Mouse (Mus musculus): ENCODE results near the gene Elmo1.

Elmo1 gene

DNA sequence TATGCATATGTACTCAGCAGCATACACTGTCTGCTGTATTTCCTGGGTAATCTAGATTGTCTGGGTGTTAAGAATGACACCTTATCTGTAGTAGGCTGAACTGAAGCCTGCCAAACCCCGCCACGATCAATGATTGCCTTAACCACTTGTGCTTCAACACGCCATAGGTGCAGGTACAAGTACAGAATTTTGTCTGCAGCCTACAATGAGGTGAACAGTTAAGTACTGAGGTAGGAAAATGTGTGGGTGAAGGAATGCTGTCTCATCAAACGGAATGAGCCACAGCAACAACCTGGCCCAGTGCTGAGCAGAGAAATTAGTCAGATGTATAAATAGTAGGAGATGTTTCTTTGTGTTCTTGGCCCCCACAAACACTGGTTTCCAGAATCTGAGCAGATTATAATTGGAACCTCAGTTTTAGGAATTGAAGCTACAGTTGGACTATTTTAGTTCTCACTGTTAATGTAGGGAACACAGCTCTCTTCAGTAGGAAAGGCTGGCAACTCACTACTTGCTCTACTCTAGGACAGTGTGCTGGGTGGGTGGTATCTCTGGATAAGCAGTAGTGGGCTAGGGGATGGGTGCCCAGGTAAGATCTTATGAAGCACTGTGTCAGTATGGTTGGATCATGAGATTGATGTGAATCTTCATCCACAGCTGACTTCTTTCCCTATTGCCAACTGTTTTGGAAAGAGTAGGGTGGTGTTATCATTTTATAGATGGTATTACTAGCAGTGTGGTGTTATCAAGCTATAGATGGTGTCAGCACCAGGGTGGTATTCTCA is 4.7 kb downstream of the Elmo1 start:
- DNase-seq (ENCODE audit: low spot score in 2 of 2): peak in 1 of 2 experiments; percentile 36

DNA sequence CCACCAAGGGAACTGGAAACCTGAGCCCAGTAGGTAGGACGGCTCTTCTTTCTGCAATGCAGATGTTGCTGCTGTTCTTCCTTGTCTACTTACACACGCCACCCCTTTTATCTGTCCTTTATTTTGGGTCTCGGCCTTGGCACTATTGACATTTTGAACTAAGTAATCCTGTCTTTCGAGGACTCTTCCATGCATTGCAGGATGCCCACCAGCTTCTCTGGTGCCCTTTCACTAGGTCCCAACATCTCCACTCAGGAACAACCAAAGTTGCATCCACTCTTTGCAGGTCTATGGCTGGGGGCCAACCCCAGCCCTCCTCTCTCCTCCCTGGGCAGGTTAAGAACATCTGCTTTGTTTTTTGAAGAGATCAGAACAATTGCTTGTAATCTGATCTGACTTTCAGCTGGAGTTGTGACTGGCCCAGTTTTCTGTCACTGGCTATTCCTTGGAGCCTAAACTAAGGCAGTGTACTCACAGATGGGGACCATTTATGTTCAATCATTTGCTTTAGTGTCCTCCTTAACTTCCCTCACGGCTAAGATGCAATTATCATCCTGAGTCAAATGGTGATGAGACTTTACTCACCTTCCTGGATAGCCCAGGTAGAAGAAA is 6.7 kb downstream of the Elmo1 start:
- DNase-seq (ENCODE audit: low spot score in 2 of 2): no peak

DNA sequence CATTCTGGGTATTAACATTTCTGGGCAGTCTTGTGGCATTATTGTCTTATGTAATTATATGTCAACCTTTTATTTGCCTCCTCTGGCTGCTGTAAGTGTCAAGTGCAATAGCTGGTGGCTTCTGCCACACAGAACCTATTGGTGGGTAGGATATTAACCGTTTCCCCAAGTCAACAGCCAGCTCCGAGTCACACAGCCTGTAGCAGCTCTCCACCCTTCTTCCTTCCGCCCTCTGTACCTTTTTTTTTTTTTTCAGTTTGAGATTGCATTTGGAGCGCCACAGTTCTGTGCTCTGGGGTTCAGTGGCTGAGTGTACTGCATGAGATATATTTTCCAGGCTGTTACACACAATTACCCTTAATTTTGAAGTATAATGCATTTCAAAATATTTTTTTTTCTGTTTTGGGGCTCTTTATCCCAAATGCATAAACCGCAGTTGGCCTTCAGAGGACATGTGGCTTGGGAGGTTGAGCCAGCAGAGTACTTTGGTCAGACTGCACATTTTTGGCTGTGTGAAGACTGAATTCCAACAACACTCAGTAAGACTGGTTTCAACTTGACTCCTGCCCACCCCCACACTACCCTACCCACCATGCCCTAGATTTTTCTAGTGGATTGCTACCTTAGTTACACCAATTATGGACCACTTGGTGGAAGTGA is 7.7 kb downstream of the Elmo1 start:
- DNase-seq (ENCODE audit: low spot score in 2 of 2): no peak

DNA sequence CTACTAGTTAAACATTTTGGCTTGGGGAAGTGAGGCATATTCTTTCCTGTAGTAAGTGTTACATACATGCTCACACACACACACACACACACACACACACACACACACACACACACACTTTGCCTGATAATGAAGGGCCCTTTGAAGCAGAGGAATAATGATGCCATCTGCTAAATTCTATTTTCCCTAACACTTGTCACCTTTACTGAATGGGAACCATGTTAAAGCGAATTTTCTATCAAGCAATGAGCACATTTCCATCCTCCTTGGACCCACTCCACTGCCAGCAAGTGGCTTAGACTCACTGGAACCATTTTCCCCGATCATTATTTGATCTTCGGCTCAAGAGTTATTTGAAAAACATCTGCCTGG is 8.2 kb downstream of the Elmo1 start:
- DNase-seq (ENCODE audit: low spot score in 2 of 2): no peak

DNA sequence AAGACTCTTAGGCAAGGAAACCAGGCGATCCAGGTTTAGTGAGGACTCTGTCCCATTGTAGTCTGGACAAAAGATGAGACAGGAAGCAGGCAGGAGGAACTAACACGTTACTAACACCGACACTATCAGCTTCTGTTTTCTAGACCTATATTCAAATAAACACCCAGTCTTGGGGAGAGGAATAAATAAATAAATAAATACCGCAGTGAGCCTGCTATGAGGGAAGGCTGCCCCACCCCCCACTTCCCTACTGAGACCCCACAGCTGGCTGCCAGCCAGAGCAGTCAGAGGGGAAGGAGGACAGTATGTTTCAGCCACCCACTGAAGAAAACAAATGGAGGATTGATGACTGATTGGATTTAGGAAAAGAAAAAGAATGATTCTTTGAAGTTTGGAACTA is 9.2 kb downstream of the Elmo1 start:
- no peak for DNase-seq (ENCODE audit: low spot score in 2 of 2)

DNA sequence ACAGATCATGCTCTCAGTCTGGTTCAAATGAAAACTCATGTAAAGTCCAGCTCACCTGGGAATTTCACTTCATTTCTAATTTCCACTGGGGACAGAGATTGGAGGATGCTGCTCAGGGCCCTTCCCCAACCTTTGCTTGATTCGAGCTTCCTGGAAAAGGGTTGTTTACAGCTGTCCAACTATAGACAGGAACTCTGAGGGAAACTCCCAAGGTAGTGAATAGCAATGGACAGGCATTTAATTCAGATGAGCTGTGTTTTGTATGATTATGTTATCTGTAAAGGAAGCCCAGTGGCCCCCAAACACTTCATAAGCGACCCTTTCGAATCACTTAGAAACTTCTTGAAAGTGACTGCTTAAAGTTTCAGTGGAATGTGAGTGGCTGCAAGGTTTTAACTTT is 10.0 kb downstream of the Elmo1 start:
- no peak for DNase-seq (ENCODE audit: low spot score in 2 of 2)

DNA sequence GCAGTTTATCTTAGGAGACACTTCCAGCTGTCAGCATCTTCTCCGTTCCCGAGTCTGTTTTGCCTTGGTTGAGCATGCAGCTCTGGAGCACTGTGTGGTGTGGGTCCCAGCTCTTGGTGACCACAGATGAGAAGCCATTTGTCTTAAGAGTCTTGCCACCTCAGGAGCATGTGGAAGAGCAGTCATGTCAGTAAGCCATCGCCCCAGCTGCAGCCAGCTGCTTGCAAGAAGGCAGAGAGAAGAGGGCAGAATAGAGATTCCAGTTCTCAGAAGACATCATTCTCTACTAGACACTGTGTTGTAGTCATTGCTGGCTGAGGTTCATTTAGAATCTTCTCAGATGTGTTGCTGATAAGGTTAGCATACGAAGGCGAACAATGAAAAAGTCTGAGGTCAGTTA is 11.3 kb downstream of the Elmo1 start:
- DNase-seq (ENCODE audit: low spot score in 2 of 2): no peak

DNA sequence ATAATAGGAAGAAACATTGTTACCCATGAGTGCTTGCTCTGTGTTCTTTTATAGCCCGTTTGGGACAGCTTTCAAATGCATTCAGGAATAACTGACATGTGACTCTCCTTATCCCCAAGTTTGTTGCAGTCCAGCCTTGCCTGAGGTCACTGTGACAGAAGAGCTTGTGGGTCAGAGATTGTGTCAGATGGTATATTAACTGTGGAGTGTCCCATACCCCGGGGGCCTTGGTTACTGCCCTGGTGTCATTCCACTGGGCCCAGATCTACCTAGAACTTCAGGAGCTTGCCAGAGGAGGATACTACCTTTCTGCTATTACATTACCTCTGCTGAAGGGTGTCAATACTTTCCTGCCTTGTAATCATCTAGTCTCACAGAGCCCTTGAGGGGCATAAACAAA is 14.4 kb downstream of the Elmo1 start:
- no peak for DNase-seq (ENCODE audit: low spot score in 2 of 2)

DNA sequence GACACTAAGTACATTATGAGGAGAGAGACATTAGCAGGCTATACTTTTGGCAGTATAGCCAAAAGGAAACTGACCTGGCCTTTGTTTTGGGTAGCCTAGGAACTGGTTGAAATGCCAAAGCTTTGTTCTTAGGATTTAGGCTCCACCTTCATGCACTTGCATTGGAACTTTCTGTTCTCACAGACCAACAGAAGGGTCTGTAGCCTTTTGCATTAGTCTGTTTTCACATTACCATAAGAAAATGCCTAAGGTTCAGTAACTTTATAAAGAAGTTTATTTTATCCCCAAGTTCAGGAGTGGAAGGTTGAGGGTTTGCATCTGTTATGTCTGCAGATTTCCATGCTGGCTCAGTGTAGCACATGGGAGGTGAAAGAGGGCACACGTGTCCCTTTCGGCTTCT is 15.6 kb downstream of the Elmo1 start:
- DNase-seq (ENCODE audit: low spot score in 2 of 2): no peak

DNA sequence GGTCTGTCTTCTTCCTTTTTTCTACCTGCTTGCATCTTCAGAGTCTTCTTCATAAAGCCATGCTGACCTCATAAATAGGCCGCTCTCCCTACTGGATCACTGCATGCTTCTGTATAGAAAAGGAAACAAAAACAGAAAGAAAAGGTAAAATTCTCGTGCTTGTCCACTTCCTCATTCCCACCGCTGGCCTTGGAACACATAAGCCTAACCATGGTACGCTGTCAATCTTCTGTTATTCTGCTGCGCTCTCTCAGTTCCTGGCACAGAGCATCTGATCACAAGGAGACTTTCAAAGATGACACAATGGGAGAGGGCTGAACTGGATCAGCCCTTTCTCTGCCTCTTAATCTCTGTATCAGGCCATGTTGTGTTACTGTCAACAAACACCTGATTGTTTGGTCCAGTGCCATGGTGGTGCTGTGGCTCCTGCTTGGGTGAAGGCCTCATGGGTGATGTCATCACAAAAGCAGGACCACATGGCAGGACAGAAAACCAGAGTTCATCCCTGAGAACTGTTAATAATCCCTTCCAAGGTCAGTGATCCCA is 17.6 kb downstream of the Elmo1 start:
- no peak for DNase-seq (ENCODE audit: low spot score in 2 of 2)

DNA sequence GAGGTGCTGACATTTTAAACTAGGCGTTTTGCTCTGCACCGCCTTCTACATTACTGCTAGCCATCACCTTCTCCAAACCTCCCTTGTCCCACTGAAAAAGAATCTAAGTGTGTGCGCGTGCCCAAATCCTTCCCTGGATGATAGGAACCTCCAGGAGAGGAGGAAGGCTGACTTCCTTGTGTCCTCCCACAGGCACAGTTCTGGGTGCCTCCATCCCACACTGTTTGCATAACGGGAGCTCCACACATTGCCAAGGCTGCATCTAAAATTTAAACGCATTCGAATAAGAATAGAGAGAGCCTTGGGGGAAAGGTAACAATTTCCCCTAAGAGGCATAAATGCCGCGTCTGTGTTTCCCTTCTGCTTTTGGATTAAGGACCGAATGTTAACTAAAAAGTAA is 18.6 kb downstream of the Elmo1 start:
- DNase-seq (ENCODE audit: low spot score in 2 of 2): peak in 1 of 2 experiments; percentile 58

DNA sequence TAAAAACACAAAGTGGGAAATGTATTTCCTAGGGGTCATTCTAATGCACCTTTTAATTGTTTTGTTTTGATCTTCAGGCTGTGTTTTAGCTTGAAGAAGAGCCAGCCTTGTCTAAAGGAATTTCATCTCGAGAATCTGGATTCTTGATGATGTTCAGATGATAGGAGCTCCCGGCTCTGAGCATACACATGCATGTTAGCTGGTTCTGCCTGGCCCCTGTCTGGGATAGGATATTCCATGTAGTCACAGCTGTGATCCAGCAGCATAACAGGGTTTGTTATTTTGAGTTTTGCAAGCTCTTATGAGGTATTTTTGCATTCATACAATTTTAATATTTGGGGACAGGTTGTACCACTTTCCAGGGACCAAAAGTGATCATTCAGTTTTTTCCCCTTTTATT is 19.1 kb downstream of the Elmo1 start:
- DNase-seq (ENCODE audit: low spot score in 2 of 2): no peak

DNA sequence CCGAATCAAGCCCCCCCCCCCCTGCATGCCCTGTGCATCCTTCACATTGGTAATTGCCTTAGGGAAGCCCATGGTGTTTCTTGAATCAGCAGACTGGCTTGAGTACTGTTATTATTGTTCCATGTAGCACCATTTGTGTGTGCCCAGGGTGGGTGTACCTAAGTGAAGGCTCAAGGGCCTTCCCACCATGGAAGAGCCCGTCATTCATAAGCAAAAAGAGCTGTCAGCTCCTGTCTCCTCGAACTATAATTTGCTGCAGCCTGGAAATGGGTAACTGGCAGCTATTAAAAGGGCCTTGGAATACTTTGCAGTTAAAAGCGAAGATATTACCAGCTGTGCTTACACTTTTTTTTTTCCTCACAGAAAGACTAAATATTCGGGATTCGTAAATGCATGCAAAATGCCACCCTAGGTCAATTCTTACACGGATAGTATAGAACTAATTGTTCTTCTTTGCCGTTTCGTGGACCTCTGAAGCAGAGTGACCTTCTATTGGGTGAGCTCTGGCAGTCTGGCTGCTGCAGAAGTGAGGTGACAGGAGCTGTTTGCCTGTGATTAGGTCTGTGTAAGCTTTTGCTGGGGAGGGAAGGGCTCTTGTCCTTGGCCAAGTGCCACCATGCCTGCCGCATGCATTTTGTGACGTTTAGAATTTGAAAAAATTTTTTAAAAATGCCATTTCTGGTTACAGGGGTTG is 19.7 kb downstream of the Elmo1 start:
- DNase-seq (ENCODE audit: low spot score in 2 of 2): no peak

DNA sequence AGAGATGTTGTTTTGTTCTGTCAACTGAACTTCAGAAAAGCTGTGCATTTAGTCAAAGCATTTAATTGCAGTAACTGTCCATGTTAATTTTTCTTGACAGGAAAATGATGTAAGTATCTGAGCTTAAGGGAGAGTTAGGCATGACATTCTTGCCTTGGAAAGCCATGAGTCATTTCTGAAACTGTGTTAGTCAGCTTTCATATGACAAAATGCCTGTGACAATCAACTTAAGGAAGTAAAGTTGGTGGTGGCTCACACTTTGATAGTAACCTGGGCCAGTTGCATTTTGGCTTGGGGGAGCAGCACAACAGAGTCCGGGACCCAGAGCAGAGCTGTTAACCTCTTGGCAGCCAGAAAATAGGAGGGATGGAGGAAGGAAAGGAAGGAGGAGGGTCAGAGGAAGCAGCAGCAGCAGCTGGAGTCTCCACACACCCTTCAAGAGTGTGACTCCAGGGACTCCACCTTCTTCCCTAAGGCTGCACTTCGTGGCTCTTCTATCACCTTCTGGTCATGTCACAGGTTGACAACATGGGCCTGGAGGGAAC is 20.9 kb downstream of the Elmo1 start:
- no peak for DNase-seq (ENCODE audit: low spot score in 2 of 2)

DNA sequence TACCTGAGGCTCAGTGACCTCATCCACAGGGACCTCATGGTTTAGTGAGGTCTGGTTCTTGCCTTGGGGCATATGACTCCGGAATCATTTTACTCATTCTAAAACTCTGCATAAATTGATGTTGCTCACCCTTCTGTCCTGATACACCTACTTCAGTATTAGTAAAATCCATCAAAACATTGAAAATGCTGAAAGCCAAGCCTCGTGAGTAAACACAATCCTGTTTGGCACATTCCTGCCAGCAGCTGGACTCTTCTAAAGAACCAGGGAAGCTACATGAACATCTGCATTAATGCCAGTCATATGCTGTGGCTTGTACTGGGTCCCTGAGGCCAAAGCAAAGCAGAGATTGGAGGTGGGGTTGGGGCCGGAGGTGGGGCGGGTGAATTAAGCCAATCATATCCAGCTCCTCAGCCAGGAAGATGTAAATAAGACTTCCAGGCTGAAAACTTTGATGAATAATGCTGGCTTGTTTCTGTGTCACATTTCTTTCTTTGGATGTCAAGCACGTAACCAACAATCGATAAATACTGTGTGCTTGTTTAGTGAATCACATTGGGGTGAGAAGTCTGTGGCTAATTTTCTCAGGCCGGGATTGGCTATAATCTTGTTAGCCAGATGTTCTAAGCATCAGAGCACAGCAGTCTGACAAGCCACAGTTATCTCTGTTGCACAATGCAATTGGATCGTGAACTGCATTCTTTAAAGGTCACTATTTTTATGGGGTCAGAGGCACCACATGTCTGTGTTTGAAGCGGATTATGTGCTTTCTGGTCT is 24.9 kb downstream of the Elmo1 start:
- DNase-seq (ENCODE audit: low spot score in 2 of 2): no peak

DNA sequence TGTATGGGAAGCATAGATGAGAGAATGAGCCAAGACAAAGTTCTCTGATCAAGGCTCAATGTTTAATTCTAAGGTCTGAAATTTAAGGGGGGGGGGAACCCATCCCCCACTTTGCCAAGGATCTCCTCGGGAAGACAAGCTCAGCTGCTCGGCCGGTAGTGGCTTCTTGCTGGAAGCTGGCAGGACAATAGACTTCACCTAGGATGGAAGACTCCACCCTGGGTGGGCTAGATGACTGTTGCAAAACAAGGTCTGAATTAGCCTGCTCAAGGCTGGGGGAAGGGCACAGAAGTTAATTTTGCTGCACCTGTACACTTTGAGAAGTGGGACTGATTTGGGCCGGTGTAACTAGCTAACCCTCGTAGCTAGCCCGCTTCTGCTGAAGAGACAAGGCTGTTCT is 25.6 kb downstream of the Elmo1 start:
- no peak for DNase-seq (ENCODE audit: low spot score in 2 of 2)

DNA sequence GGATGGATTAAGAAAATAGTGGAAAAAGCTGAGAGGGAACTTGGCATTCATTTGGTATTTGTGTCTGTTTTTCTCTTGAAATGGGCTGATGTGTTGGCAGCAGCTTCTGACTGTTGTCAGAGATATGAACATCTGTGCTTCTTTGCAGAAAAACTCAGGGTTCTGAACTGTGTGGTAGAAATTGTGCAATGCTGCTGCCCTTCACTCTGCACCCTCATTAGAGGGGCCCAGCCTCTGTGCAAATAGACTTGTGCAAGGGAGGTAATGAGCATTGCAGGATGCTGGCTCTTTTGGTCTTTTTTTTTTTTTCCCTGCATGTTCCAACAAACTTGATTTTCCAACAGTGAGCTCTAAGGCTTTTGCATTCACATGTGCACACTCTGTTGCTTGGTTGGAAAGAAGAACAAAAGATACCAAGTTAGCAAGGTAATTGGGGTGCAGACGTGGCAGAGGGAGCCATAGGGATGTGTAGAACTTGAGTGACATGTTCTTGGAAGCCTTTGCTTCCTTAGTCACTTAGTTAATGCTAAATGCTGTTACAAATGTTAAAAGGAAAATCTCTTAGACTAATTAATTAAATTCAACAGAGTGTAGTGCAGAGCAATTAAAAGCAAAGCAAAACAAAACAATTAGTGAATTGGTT is 26.6 kb downstream of the Elmo1 start:
- no peak for DNase-seq (ENCODE audit: low spot score in 2 of 2)

DNA sequence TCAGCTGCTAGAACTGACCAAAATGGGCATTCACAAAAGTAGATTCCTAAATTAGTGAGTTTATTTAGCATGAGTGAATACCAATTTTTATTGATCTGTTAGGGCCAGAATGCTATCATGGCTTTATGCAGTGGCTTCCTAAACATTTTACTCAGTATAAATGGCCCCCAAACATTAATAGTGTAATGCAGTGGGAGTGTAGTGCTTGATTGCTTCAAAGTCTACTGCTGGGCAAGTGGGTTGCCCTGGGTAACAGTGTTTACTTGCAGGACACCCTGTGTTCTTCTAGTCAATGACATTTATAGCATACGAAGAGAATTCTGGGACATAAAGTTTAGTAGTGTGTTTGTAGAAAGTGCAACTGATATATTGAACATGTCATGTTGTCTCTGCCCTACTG is 27.3 kb downstream of the Elmo1 start:
- no peak for DNase-seq (ENCODE audit: low spot score in 2 of 2)

DNA sequence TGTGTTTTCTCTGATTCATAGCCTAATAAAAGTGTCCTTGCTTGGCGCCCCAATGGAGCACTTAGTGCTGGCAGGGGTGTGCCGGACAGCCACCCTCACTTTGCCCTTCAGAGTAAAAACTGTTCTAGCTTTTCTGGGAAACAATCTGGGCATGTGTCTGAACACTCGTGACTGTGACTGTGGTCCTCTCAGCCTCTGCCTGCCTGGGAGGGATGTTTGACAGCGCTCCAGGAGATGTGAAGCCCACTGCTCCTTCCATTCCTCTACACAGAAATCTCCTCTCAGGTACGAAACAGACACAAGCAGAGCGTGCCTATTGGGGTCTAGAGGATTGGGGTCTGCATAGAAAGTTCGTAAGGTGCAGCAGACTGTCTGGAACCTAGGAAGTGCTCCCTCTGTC is 28.5 kb downstream of the Elmo1 start:
- DNase-seq (ENCODE audit: low spot score in 2 of 2): no peak

DNA sequence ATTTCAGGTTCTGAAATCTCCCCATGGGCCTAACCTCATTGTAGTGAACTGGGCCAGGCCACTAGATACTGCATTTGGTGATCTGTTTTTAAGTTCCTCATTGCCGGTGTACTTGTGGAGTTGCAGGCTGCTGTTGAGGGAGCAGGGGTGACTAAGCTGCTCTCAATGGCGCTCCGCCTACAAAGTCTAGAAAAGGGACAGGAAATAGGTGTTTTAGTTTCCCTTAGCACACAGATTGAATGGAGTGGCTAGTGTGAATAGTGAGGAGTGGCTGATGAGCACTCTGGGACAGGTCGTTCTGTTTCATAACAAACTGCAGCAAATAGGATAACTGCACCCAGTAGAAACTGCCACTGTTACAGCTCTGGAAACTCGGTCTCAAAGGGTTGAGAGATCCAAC is 30.3 kb downstream of the Elmo1 start:
- DNase-seq (ENCODE audit: low spot score in 2 of 2): no peak

Data from left cerebral cortex, adult 9 months (tissue).